Mouse (Mus musculus) lung, postnatal 0 days (tissue): ENCODE measurements around the gene Sprr2b. TPM values are rescaled to one million over a fixed set of nuclear protein-coding genes. Genes with fewer than 3 reads are reported as not detected.
A peak's percentile ranks its signal among the peaks of the same experiment; 100 is the strongest.
"Not testable (repeated sequence)": the region's sequence is repeated elsewhere in the genome, so short reads cannot be mapped to it uniquely, and the experiment has no call there.

Experiments used
- ATAC-seq: fragments of 200-750 bp; cut with Nextera tagmentation; 2 replicates; pipeline ENCODE4 v1.8.0; 2017; ENCODE audit warnings: moderate library complexity
- DNase-seq: peaks from one replicate; pipeline ENCODE4 v3.0.0-alpha.2; 2016; ENCODE audit warnings: low spot score
- H3K27ac ChIP-seq: fragments of 300-500 bp; sonication (generic); 2 replicates; pipeline ENCODE4 v1.5.1; 2014; ENCODE audit warnings: antibody characterized with exemption, mild to moderate bottlenecking, low read length, mixed read lengths
- H3K27me3 ChIP-seq: fragments of 300-500 bp; sonication (generic); replicated peaks from 2 replicates; pipeline ENCODE4 v1.6.1; 2014; ENCODE audit warnings: low read length, mixed read lengths; ENCODE audit not compliant: insufficient read depth
- H3K36me3 ChIP-seq: fragments of 300-500 bp; sonication (generic); 2 replicates; pipeline ENCODE4 v1.6.1; 2014; ENCODE audit warnings: low read length, mixed read lengths; ENCODE audit not compliant: insufficient read depth
- H3K4me1 ChIP-seq: fragments of 300-500 bp; sonication (generic); 2 replicates; pipeline ENCODE4 v1.6.1; 2014; ENCODE audit warnings: antibody characterized with exemption, low read depth, low read length, mixed read lengths; ENCODE audit not compliant: insufficient read depth
- H3K4me2 ChIP-seq: fragments of 300-500 bp; sonication (generic); replicated peaks from 2 replicates; pipeline ENCODE4 v1.6.1; 2014; ENCODE audit warnings: low read depth, mild to moderate bottlenecking, low read length, moderate library complexity, mixed read lengths
- H3K4me3 ChIP-seq: fragments of 300-500 bp; sonication (generic); 2 replicates; pipeline ENCODE4 v1.5.1; 2014; ENCODE audit warnings: low read depth, low read length
- H3K9ac ChIP-seq: fragments of 300-500 bp; sonication (generic); replicated peaks from 2 replicates; pipeline ENCODE4 v1.6.1; 2014; ENCODE audit warnings: low read depth, mild to moderate bottlenecking
- H3K9me3 ChIP-seq: fragments of 300-500 bp; sonication (generic); 2 replicates; pipeline ENCODE4 v1.6.1; 2016; ENCODE audit warnings: low read length, mixed read lengths
- CTCF ChIP-seq: IDR thresholded peaks from 2 replicates; pipeline ENCODE4 v1.5.1; 2016; ENCODE audit warnings: antibody characterized with exemption, mild to moderate bottlenecking
- EP300 ChIP-seq: IDR thresholded peaks from 2 replicates; pipeline ENCODE4 v1.6.1; 2016; ENCODE audit warnings: antibody characterized with exemption, mild to moderate bottlenecking, control low read depth
- WGBS: fragments of 180-500 bp; shearing (Covaris S2); extraction: QIAGEN DNeasy Blood & Tissue Kit; methylation state at CpG from one replicate; pipeline ENCODE4 v1.1.7; 2014; 5-methylcytosine and 5-hydroxymethylcytosine counted together
- polyA plus RNA-seq: library from polyadenylated mRNA; unstranded; fragments of >200 nt; fragmentation: Nextera tagmentation; extraction: Ambion mirVana; gene quantifications from 2 replicates; pipeline ENCODE4 v1.2.1, GENCODE M21; 2015

Sprr2b gene
- polyA plus RNA-seq = not detected in 2 replicates

DNA sequence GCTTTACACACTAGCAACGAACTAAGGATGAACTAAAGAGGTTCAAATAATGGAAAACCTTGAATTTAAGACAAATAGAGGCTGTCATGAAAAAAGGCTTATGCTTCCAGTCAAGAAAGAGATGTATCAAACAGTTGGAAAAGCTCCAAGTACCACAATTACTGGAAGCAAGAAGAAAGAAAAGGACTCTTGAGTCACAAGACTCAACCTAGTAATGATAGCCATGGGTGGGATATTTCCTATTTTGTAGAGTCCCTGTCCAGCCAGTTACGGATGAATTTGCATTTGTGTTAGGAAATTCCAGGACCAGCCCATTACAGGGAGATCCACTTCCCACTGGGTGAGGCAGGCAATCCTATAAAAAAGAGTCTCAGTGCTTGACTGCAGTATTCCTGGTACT, at the start of gene Sprr2b:
Sprr2b (plus strand) TSS at position 301 of the 400 bp plus-strand sequence.
- no peak within 1 kb of the TSS for H3K27ac ChIP-seq
- no peak within 1 kb of the TSS for H3K4me3 ChIP-seq
- H3K27me3 ChIP-seq = no peaks in the 10 kb centered on the region
- DNase-seq (no peak), ATAC-seq (no peak)
- H3K4me1 ChIP-seq = no peaks in the 10 kb centered on the region
- no peak within 1 kb of the TSS for H3K9ac ChIP-seq
- TF ChIP-seq CTCF (no peak), EP300 (no peak)
- H3K36me3 ChIP-seq = no peaks in the 10 kb centered on the region
- 76% methylated on average over 2 of the region's 2 CpGs for WGBS
- no peaks in the 10 kb centered on the region for H3K9me3 ChIP-seq
- no peak within 1 kb of the TSS for H3K4me2 ChIP-seq

DNA sequence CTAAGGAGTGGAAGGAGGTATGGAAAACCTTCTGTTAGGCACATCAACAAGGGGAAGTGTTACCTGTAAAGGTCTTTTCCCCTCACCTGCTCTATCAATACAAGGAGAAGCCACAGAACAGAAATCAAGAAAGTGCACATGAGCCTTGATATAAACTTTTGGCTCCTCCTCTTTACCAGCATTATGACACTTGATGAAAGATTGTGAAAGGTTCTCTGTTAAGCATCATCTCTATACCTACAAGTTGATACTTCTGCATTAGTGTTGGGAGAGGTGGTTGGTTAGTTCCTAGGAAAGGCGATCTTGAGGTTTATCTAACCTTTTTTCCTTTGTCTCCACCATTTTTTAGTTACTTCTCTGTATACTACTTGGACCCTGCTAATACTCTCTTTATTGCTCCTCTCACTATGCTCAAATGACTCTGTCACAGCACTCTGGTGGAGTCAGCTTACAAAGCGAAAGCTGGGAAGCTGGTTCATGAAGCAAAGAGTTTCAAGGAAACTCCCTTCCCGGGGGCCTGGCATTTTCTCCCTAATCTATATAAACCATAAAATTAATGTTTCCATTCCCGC, 44.9 kb upstream of the Sprr2b start:
- H3K36me3 ChIP-seq, ATAC-seq, H3K4me1 ChIP-seq, H3K9me3 ChIP-seq, H3K27me3 ChIP-seq, H3K27ac ChIP-seq, H3K9ac ChIP-seq, H3K4me2 ChIP-seq, DNase-seq, H3K4me3 ChIP-seq: not testable (repeated sequence)
- WGBS = no CpG with 5 or more reads among the region's 4 CpGs

GRCm38 (mm10) chr3:92273504-92273903, 42.9 kb upstream of the Sprr2b start:
- ATAC-seq, H3K4me3 ChIP-seq, H3K9ac ChIP-seq, H3K27ac ChIP-seq, H3K36me3 ChIP-seq, H3K27me3 ChIP-seq, H3K4me2 ChIP-seq, H3K4me1 ChIP-seq, DNase-seq, H3K9me3 ChIP-seq: not testable (repeated sequence)

GRCm38 (mm10) chr3:92274018-92274417, 42.4 kb upstream of the Sprr2b start:
- H3K9me3 ChIP-seq, H3K4me3 ChIP-seq, H3K4me1 ChIP-seq, H3K36me3 ChIP-seq, H3K27me3 ChIP-seq, H3K27ac ChIP-seq, H3K4me2 ChIP-seq, ATAC-seq, DNase-seq, H3K9ac ChIP-seq: not testable (repeated sequence)
- WGBS = no CpG with 5 or more reads among the region's 1 CpGs

- H3K27ac ChIP-seq, H3K4me3 ChIP-seq, H3K4me1 ChIP-seq, H3K36me3 ChIP-seq, H3K4me2 ChIP-seq, DNase-seq, H3K9ac ChIP-seq, H3K27me3 ChIP-seq, H3K9me3 ChIP-seq, ATAC-seq: not testable (repeated sequence)
Observed at GRCm38 (mm10) chr3:92279663-92280062, 36.8 kb upstream of the Sprr2b start.

GRCm38 (mm10) chr3:92280963-92281606, 35.3 kb upstream of the Sprr2b start:
- H3K4me2 ChIP-seq, H3K9me3 ChIP-seq, H3K27me3 ChIP-seq, H3K27ac ChIP-seq, H3K4me3 ChIP-seq, H3K4me1 ChIP-seq, H3K36me3 ChIP-seq, H3K9ac ChIP-seq: not testable (repeated sequence)
- peak; percentile 39 for DNase-seq
- peak; percentile 71 for ATAC-seq
- 22% methylated on average over 5 of the region's 12 CpGs for WGBS

DNA sequence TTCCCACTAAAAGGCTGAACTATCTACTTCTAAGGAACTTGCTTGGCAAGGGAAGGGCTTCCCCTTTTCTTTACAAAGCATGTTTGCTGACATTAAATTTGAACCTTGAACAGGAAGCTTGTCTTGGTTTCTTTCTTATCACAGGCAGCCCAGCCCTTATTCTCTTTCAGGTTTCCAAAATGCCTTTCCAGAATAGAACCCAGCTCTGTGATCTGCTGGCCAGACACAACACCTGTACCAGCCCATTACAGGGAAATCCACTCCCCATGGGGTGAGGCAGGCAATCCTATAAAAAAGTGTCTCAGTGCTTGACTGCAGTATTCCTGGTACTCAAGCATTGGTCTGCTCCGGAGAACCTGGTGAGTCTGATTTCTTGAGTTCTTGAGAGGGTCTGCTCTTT, 31.3 kb upstream of the Sprr2b start, which contains the start of gene Sprr2a3:
Sprr2a3 (plus strand) TSS at position 317 of the 400 bp plus-strand sequence.
- H3K4me1 ChIP-seq = not testable (repeated sequence)

GRCm38 (mm10) chr3:92288489-92288888, 27.9 kb upstream of the Sprr2b start:
- not testable (repeated sequence) for H3K27ac ChIP-seq, DNase-seq, ATAC-seq, H3K4me1 ChIP-seq, H3K9me3 ChIP-seq, H3K27me3 ChIP-seq, H3K4me3 ChIP-seq, H3K9ac ChIP-seq, H3K4me2 ChIP-seq, H3K36me3 ChIP-seq
- 69% methylated on average over 3 of the region's 6 CpGs for WGBS

More for the DNA sequence above, 31.3 kb upstream of the Sprr2b start, which contains the start of gene Sprr2a3:
- H3K4me2 ChIP-seq, H3K36me3 ChIP-seq, H3K9me3 ChIP-seq, DNase-seq, H3K4me3 ChIP-seq, ATAC-seq, H3K27me3 ChIP-seq, H3K27ac ChIP-seq, H3K9ac ChIP-seq: not testable (repeated sequence)
- WGBS = 71% methylated on average over 1 of the region's 1 CpGs
